Mouse (Mus musculus): ENCODE data around the gene Mturn.

The Mturn gene

GRCm38 (mm10) chr6:54680891-54681745 lies at the start of gene Mturn:
TSS of gene Mturn (plus strand) at chr6:54681624.
- peak; percentile 96 for DNase-seq (ENCODE audit: low spot score)

GRCm38 (mm10) chr6:54639877-54640276 lies 41.5 kb upstream of the Mturn start:
- DNase-seq (ENCODE audit: low spot score): no peak

- DNase-seq (ENCODE audit: low spot score): no peak
Measured at GRCm38 (mm10) chr6:54641953-54642352, 39.5 kb upstream of the Mturn start.

GRCm38 (mm10) chr6:54643181-54643580 lies 38.2 kb upstream of the Mturn start:
- no peak for DNase-seq (ENCODE audit: low spot score)

GRCm38 (mm10) chr6:54655471-54656095 lies 25.8 kb upstream of the Mturn start:
- no peak for DNase-seq (ENCODE audit: low spot score)

- DNase-seq (ENCODE audit: low spot score): no peak
Measured at GRCm38 (mm10) chr6:54657861-54658260, 23.6 kb upstream of the Mturn start.

GRCm38 (mm10) chr6:54669868-54670267 lies 11.6 kb upstream of the Mturn start:
- no peak for DNase-seq (ENCODE audit: low spot score)

GRCm38 (mm10) chr6:54672901-54673300 lies 8.5 kb upstream of the Mturn start:
- no peak for DNase-seq (ENCODE audit: low spot score)

- DNase-seq (ENCODE audit: low spot score): no peak
Measured at GRCm38 (mm10) chr6:54679686-54680085, 1.7 kb upstream of the Mturn start.

- no peak for DNase-seq (ENCODE audit: low spot score)
Measured at GRCm38 (mm10) chr6:54681746-54682428, 463 bp downstream of the Mturn start.

GRCm38 (mm10) chr6:54684085-54684484 lies 2.7 kb downstream of the Mturn start:
- DNase-seq (ENCODE audit: low spot score): no peak

- DNase-seq (ENCODE audit: low spot score): no peak
Measured at GRCm38 (mm10) chr6:54685103-54685502, 3.7 kb downstream of the Mturn start.

- no peak for DNase-seq (ENCODE audit: low spot score)
Measured at GRCm38 (mm10) chr6:54685716-54686395, 4.4 kb downstream of the Mturn start.

- DNase-seq (ENCODE audit: low spot score): no peak
Measured at GRCm38 (mm10) chr6:54686946-54687737, 5.7 kb downstream of the Mturn start.

GRCm38 (mm10) chr6:54688467-54689323 lies 7.3 kb downstream of the Mturn start:
- DNase-seq (ENCODE audit: low spot score): no peak

- no peak for DNase-seq (ENCODE audit: low spot score)
Measured at GRCm38 (mm10) chr6:54689686-54690085, 8.3 kb downstream of the Mturn start.

- DNase-seq (ENCODE audit: low spot score): no peak
Measured at GRCm38 (mm10) chr6:54690838-54691237, 9.4 kb downstream of the Mturn start.

- no peak for DNase-seq (ENCODE audit: low spot score)
Measured at GRCm38 (mm10) chr6:54691368-54692116, 10.1 kb downstream of the Mturn start.

GRCm38 (mm10) chr6:54692201-54692600 lies 10.8 kb downstream of the Mturn start:
- DNase-seq (ENCODE audit: low spot score): no peak

GRCm38 (mm10) chr6:54693286-54693685 lies 11.9 kb downstream of the Mturn start:
- no peak for DNase-seq (ENCODE audit: low spot score)
